ENCODE assay signal across 9 mouse cellular contexts in genomic region chr15:102142914-102143912, GRCm38 (mm10). TPM values are rescaled to one million over a fixed set of nuclear protein-coding genes. Genes with fewer than 3 reads are reported as not detected.
DNase-seq lines count a peak whose midpoint lies in the region; ATAC-seq and TF ChIP-seq lines count a peak whose summit lies in the region.
"Had no signal": no experiment of that assay in that cellular context is flagged by ENCODE, and none has a peak within 500 bp of the region (broad histone marks: within the 10 kb centered on the region; RNA-seq: fewer than 3 reads in every experiment).

No protein-coding gene starts in this region.

- H3K4me2 ChIP-seq in heart, embryonic 11.5 days = no peak overlapping the region
- H3K4me2 ChIP-seq in forebrain, embryonic 15.5 days (replicated peaks) = no peak overlapping the region

- 46% methylated on average over 23 of the region's 23 CpGs for whole genome bisulfite sequencing in heart, adult 2 months
- WGBS in heart, embryonic 11.5 days (ENCODE audit: insufficient replicate concordance) = 46% methylated on average over 23 of the region's 23 CpGs
- 54% methylated on average over 23 of the region's 23 CpGs for WGBS in forebrain, embryonic 15.5 days

- H3K27me3 ChIP-seq in heart, adult 2 months (ENCODE audit: control insufficient read depth, insufficient read depth, low read length) = no peaks in the 10 kb centered on the region
- H3K27me3 ChIP-seq in heart, embryonic 11.5 days (ENCODE audit: control insufficient read depth, insufficient read depth, low read length) = peaks cover 26% of the 10 kb centered on the region
- peaks cover 30% of the 10 kb centered on the region for H3K27me3 ChIP-seq in forebrain, embryonic 15.5 days

- H3K9ac ChIP-seq in heart, adult 2 months (ENCODE audit: low read depth, low read length) = no peak overlapping the region
- H3K9ac ChIP-seq in heart, embryonic 11.5 days (ENCODE audit: low read depth, low read length) = no peak overlapping the region
- no peak overlapping the region for H3K9ac ChIP-seq in forebrain, embryonic 15.5 days (replicated peaks)

- no peaks in the 10 kb centered on the region for H3K36me3 ChIP-seq in heart, adult 2 months (ENCODE audit: control insufficient read depth, insufficient read depth, low read length)
- no peaks in the 10 kb centered on the region for H3K36me3 ChIP-seq in heart, embryonic 11.5 days (ENCODE audit: control insufficient read depth, insufficient read depth, low read length)
- H3K36me3 ChIP-seq in forebrain, embryonic 15.5 days = no peaks in the 10 kb centered on the region

- H3K4me1 ChIP-seq in heart, adult 2 months (ENCODE audit: control insufficient read depth, insufficient read depth, low read length) = peaks cover 4% of the 10 kb centered on the region; the same call in 1 of the 2 replicates
- peaks cover 17% of the 10 kb centered on the region for H3K4me1 ChIP-seq in heart, embryonic 11.5 days (ENCODE audit: control insufficient read depth, insufficient read depth, low read length)
- peaks cover 4% of the 10 kb centered on the region; the same call in 1 of the 2 replicates for H3K4me1 ChIP-seq in forebrain, embryonic 15.5 days

- no peak for ATAC-seq in heart, embryonic 11.5 days (replicated peaks; ENCODE audit: insufficient number of reproducible peaks, low FRiP score, low TSS enrichment)
- ATAC-seq in forebrain, embryonic 15.5 days (replicated peaks) = no peak

- peak; percentile 60; the same call in 1 of the 2 replicates for TF ChIP-seq POLR2A in heart, adult 2 months (IDR thresholded peaks at IDR 0.05; ENCODE audit: insufficient read depth, low read depth, low read length)

- no peak for TF ChIP-seq CTCF in heart, adult 2 months (IDR thresholded peaks at IDR 0.05)

- TF ChIP-seq EP300 in heart, adult 2 months (IDR thresholded peaks at IDR 0.05; ENCODE audit: insufficient read depth, low read depth, low read length) = 0 out of 2 replicates have a peak, but pooled peaks have one; percentile 7

- H3K4me3 ChIP-seq in heart, adult 2 months = no peak overlapping the region
- H3K4me3 ChIP-seq in heart, embryonic 11.5 days (ENCODE audit: low read depth, low read length) = no peak overlapping the region
- H3K4me3 ChIP-seq in forebrain, embryonic 15.5 days = no peak overlapping the region

- intact Hi-C loops in heart, adult 2 months (cut with DNase I) = no loop called here
- intact Hi-C loops in heart, postnatal 25 days (cut with DNase I) = no loop called here

- H3K9me3 ChIP-seq in heart, embryonic 11.5 days (replicated peaks; ENCODE audit: control insufficient read depth, low read length) = no peaks in the 10 kb centered on the region
- H3K9me3 ChIP-seq in forebrain, embryonic 15.5 days = no peaks in the 10 kb centered on the region

- H3K27ac ChIP-seq in heart, adult 2 months = peak overlapping the region; percentile 54
- no peak overlapping the region for H3K27ac ChIP-seq in heart, embryonic 11.5 days (ENCODE audit: low read depth, low read length)
- no peak overlapping the region for H3K27ac ChIP-seq in forebrain, embryonic 15.5 days (replicated peaks)

- no peaks in the 10 kb centered on the region for H3K79me2 ChIP-seq in heart, adult 2 months (replicated peaks; ENCODE audit: control insufficient read depth, insufficient read depth, low read length)

- peak; percentile 60 to 78 for DNase-seq in heart, adult 2 months
- peak; percentile 73 for DNase-seq in urinary bladder, postnatal 14 days (ENCODE audit: low spot score)
- no peak for DNase-seq in urinary bladder, postnatal 10 days (ENCODE audit: low spot score)
- peak; percentile 68 for DNase-seq in heart, postnatal 25 days (ENCODE audit: low spot score)
- DNase-seq in testis, postnatal 10 days (ENCODE audit: low spot score) = peak; percentile 77
- no peak for DNase-seq in cerebellum, adult 18-20 months
- DNase-seq: thymus, postnatal 4 days had no signal

RNA-seq across cellular contexts. Expression of gene Igfbp6, which starts 0.9 kb away (rescaled TPM):
- 10 to 100 TPM; 28.9 to 31.7 TPM for total RNA-seq in heart, adult 2 months (2021)
- 47.6 and 56.1 TPM in 2 replicates for polyA plus RNA-seq in heart, adult 2 months (2012; rRNA removed)
- 0.70 and 1.1 TPM in 2 replicates for polyA plus RNA-seq in heart, embryonic 11.5 days (2014; fragmentation: Nextera tagmentation; extraction: Ambion mirVana)
- total RNA-seq in heart, postnatal 25 days (2021) = 10 to 100 TPM; 38.3 to 43.6 TPM
- polyA plus RNA-seq in forebrain, embryonic 15.5 days (2015; fragmentation: Nextera tagmentation; extraction: Ambion mirVana) = 1.2 and 1.4 TPM in 2 replicates

RNA-seq across cellular contexts. Expression of gene Soat2, which starts 7.1 kb away (rescaled TPM):
- under 1 TPM in 1 of 2 experiments, not detected in 1; 0.09 TPM for total RNA-seq in heart, adult 2 months (2021)
- polyA plus RNA-seq in heart, adult 2 months (2012; rRNA removed) = 0.12 and 0.16 TPM in 2 replicates
- 0.76 and 2.3 TPM in 2 replicates for polyA plus RNA-seq in heart, embryonic 11.5 days (2014; fragmentation: Nextera tagmentation; extraction: Ambion mirVana)
- under 1 TPM in 1 of 2 experiments, not detected in 1; 0.11 TPM for total RNA-seq in heart, postnatal 25 days (2021)
- polyA plus RNA-seq in forebrain, embryonic 15.5 days (2015; fragmentation: Nextera tagmentation; extraction: Ambion mirVana) = not detected in 2 replicates

RNA-seq across cellular contexts. Expression of gene Spryd3, which starts 7.2 kb away (rescaled TPM):
- 10 to 100 TPM; 13.4 to 14.2 TPM for total RNA-seq in heart, adult 2 months (2021)
- 23.1 and 24.2 TPM in 2 replicates for polyA plus RNA-seq in heart, adult 2 months (2012; rRNA removed)
- 11.1 and 14.6 TPM in 2 replicates for polyA plus RNA-seq in heart, embryonic 11.5 days (2014; fragmentation: Nextera tagmentation; extraction: Ambion mirVana)
- total RNA-seq in heart, postnatal 25 days (2021) = 10 to 100 TPM; 13.2 to 15.1 TPM
- polyA plus RNA-seq in forebrain, embryonic 15.5 days (2015; fragmentation: Nextera tagmentation; extraction: Ambion mirVana) = 38.2 and 42.9 TPM in 2 replicates

RNA-seq across cellular contexts. Expression of gene Tns2, which starts 43.0 kb away (rescaled TPM):
- total RNA-seq in heart, adult 2 months (2021) = 100 to 1,000 TPM; 114 to 130 TPM
- polyA plus RNA-seq in heart, adult 2 months (2012; rRNA removed) = 157 and 184 TPM in 2 replicates
- polyA plus RNA-seq in heart, embryonic 11.5 days (2014; fragmentation: Nextera tagmentation; extraction: Ambion mirVana) = 25.0 and 25.4 TPM in 2 replicates
- total RNA-seq in heart, postnatal 25 days (2021) = 100 to 1,000 TPM in 1 of 2 experiments, 10 to 100 TPM in 1; 98.6 to 118 TPM
- polyA plus RNA-seq in forebrain, embryonic 15.5 days (2015; fragmentation: Nextera tagmentation; extraction: Ambion mirVana) = 4.9 and 6.9 TPM in 2 replicates

RNA-seq across cellular contexts. Expression of gene Zfp740, which starts 59.8 kb away (rescaled TPM):
- 10 to 100 TPM; 31.6 to 32.8 TPM for total RNA-seq in heart, adult 2 months (2021)
- 16.2 and 29.9 TPM in 2 replicates for polyA plus RNA-seq in heart, adult 2 months (2012; rRNA removed)
- 25.8 and 31.2 TPM in 2 replicates for polyA plus RNA-seq in heart, embryonic 11.5 days (2014; fragmentation: Nextera tagmentation; extraction: Ambion mirVana)
- 10 to 100 TPM; 34.0 to 35.2 TPM for total RNA-seq in heart, postnatal 25 days (2021)
- 90.6 and 94.0 TPM in 2 replicates for polyA plus RNA-seq in forebrain, embryonic 15.5 days (2015; fragmentation: Nextera tagmentation; extraction: Ambion mirVana)

Comparison
In these comparisons a context has a peak if more than half of its experiments do, and no peak if none do; other contexts are left out.
1. DNase-seq: peak in heart, adult 2 months (2 of 2), urinary bladder, postnatal 14 days (single experiment), heart, postnatal 25 days (single experiment) and testis, postnatal 10 days (single experiment); none in urinary bladder, postnatal 10 days (single experiment) and cerebellum, adult 18-20 months (0 of 2).
2. RNA of gene Igfbp6, which starts 0.9 kb away (polyA plus RNA-seq): 47.6 to 56.1 TPM in heart, adult 2 months; 1.2 to 1.4 TPM in forebrain, embryonic 15.5 days and 0.70 to 1.1 TPM in heart, embryonic 11.5 days; every median in the first group is over 10 times any median in the second.